10 mouse cellular contexts compared by ENCODE assay signal in the genomic region with DNA sequence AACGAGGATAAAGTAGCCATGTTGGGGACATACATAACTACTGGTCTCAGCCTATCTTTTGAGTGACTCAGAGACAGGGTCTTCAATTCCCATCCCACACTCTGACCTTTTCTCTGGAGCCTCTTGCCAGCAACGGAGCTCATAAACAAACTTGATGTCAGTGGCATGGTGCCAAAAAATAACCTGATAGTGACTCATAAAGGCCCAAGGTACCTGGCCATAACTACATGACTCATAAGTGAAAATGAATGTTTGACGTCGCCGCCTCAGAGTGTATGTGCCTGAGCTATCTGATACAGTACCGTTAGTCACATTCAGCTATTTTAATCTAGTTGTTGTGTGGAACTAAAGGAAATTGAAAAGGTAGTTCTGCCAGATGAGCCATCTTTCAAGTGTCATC. TPM values are rescaled to one million over a fixed set of nuclear protein-coding genes. Genes with fewer than 3 reads are reported as not detected.
DNase-seq lines count a peak whose midpoint lies in the region; ATAC-seq and TF ChIP-seq lines count a peak whose summit lies in the region.
"Had no signal": no experiment of that assay in that cellular context is flagged by ENCODE, and none has a peak within 500 bp of the region (broad histone marks: within the 10 kb centered on the region; RNA-seq: fewer than 3 reads in every experiment).

No protein-coding gene starts in this region.

- TF ChIP-seq EP300 in heart, postnatal 0 days (IDR thresholded peaks at IDR 0.05; ENCODE audit: low read depth) = no peak

- no peak overlapping the region for H3K4me3 ChIP-seq in heart, postnatal 0 days (ENCODE audit: low read depth, low read length)
- no peak overlapping the region for H3K4me3 ChIP-seq in intestine, postnatal 0 days (ENCODE audit: low read depth, low read length)
- H3K4me3 ChIP-seq in forebrain, embryonic 13.5 days = no peak overlapping the region
- H3K4me3 ChIP-seq: neural tube, embryonic 13.5 days had no signal

- ATAC-seq in heart, postnatal 0 days (ENCODE audit: insufficient read depth, low read depth) = no peak
- ATAC-seq in CD4-positive, CD25-positive, alpha-beta regulatory T cell, adult 4 months = peak; percentile 89
- peak; percentile 94 for ATAC-seq in intestine, postnatal 0 days
- no peak for ATAC-seq in megakaryocyte-erythroid progenitor cell, adult 5-6 weeks (replicated peaks; ENCODE audit: low FRiP score, low TSS enrichment, poor library complexity, severe bottlenecking)
- no peak for ATAC-seq in forebrain, embryonic 13.5 days

- H3K27ac ChIP-seq in heart, postnatal 0 days (ENCODE audit: low read depth) = peak overlapping the region; percentile 94
- no peak overlapping the region for H3K27ac ChIP-seq in intestine, postnatal 0 days (ENCODE audit: low read depth, low read length)
- H3K27ac ChIP-seq in forebrain, embryonic 13.5 days = no peak overlapping the region; the same call in 1 of the 2 replicates
- H3K27ac ChIP-seq: neural tube, embryonic 13.5 days had no signal

- H3K9ac ChIP-seq in heart, postnatal 0 days (replicated peaks; ENCODE audit: low read depth, low read length) = no peak overlapping the region
- H3K9ac ChIP-seq in intestine, postnatal 0 days (ENCODE audit: low read depth, low read length) = no peak overlapping the region
- H3K9ac ChIP-seq in forebrain, embryonic 13.5 days = no peak overlapping the region
- H3K9ac ChIP-seq: neural tube, embryonic 13.5 days had no signal

- no peak overlapping the region for H3K4me2 ChIP-seq in heart, postnatal 0 days (ENCODE audit: low read depth, low read length)
- no peak overlapping the region for H3K4me2 ChIP-seq in intestine, postnatal 0 days (replicated peaks; ENCODE audit: low read depth)
- H3K4me2 ChIP-seq in forebrain, embryonic 13.5 days = no peak overlapping the region
- H3K4me2 ChIP-seq: neural tube, embryonic 13.5 days had no signal

- no peaks in the 10 kb centered on the region for H3K9me3 ChIP-seq in heart, postnatal 0 days (replicated peaks; ENCODE audit: control insufficient read depth, low read length)
- H3K9me3 ChIP-seq in intestine, postnatal 0 days (ENCODE audit: control insufficient read depth) = no peaks in the 10 kb centered on the region
- no peaks in the 10 kb centered on the region for H3K9me3 ChIP-seq in forebrain, embryonic 13.5 days (replicated peaks)
- H3K9me3 ChIP-seq: neural tube, embryonic 13.5 days had no signal

- no peaks in the 10 kb centered on the region for H3K36me3 ChIP-seq in heart, postnatal 0 days (replicated peaks; ENCODE audit: control insufficient read depth, insufficient read depth, low read length)
- H3K36me3 ChIP-seq in intestine, postnatal 0 days (ENCODE audit: control insufficient read depth, insufficient read depth) = no peaks in the 10 kb centered on the region
- H3K36me3 ChIP-seq in forebrain, embryonic 13.5 days (ENCODE audit: poor library complexity, severe bottlenecking) = no peaks in the 10 kb centered on the region
- H3K36me3 ChIP-seq: neural tube, embryonic 13.5 days had no signal

- H3K27me3 ChIP-seq in heart, postnatal 0 days (ENCODE audit: control insufficient read depth, insufficient read depth, low read length) = no peaks in the 10 kb centered on the region
- no peaks in the 10 kb centered on the region for H3K27me3 ChIP-seq in intestine, postnatal 0 days (replicated peaks; ENCODE audit: control insufficient read depth, insufficient read depth, low read length)
- H3K27me3 ChIP-seq in forebrain, embryonic 13.5 days = no peaks in the 10 kb centered on the region
- H3K27me3 ChIP-seq: neural tube, embryonic 13.5 days had no signal

- no peak for DNase-seq in heart, postnatal 0 days (ENCODE audit: low spot score)
- no peak for DNase-seq in heart, adult 9 months (ENCODE audit: low spot score in 2 of 2)
- peak; percentile 63 for DNase-seq in 416B (ENCODE audit: low read depth)
- DNase-seq: cerebellum, adult 11 months; thymus, postnatal 25 days had no signal

- TF ChIP-seq CTCF in heart, postnatal 0 days (IDR thresholded peaks at IDR 0.05; ENCODE audit: low read depth) = no peak
- no peak for TF ChIP-seq CTCF in intestine, postnatal 0 days (IDR thresholded peaks at IDR 0.05; ENCODE audit: low read depth)

- H3K4me1 ChIP-seq in heart, postnatal 0 days (ENCODE audit: control insufficient read depth, insufficient read depth) = peaks cover 60% of the 10 kb centered on the region
- peaks cover 7% of the 10 kb centered on the region; the same call in 1 of the 2 replicates for H3K4me1 ChIP-seq in intestine, postnatal 0 days (replicated peaks; ENCODE audit: control insufficient read depth, insufficient read depth, low read length)
- peaks cover 67% of the 10 kb centered on the region for H3K4me1 ChIP-seq in forebrain, embryonic 13.5 days

- WGBS in heart, postnatal 0 days = 43% methylated on average over 6 of the region's 6 CpGs
- 35% methylated on average over 6 of the region's 6 CpGs for WGBS in intestine, postnatal 0 days
- 81% methylated on average over 6 of the region's 6 CpGs for WGBS in forebrain, embryonic 13.5 days

RNA-seq across cellular contexts. Expression of gene Fignl1, which starts 16.9 kb away (rescaled TPM):
- total RNA-seq in heart, postnatal 0 days (2014; rRNA removed; ENCODE audit: low replicate concordance) = 10.8 and 11.4 TPM in 2 replicates
- 11.6 and 12.0 TPM in 2 replicates for polyA plus RNA-seq in heart, postnatal 0 days (2015; fragmentation: Nextera tagmentation; extraction: Ambion mirVana)
- 10 to 100 TPM in 1 of 2 experiments, 1 to 10 TPM in 1; 8.3 to 13.4 TPM for polyA plus RNA-seq in CD4-positive, CD25-positive, alpha-beta regulatory T cell, adult 4 months (2017; shearing (Covaris generic))
- polyA plus RNA-seq in intestine, postnatal 0 days (2015; fragmentation: Nextera tagmentation; extraction: Ambion mirVana) = 8.1 and 8.3 TPM in 2 replicates
- total RNA-seq in megakaryocyte-erythroid progenitor cell, adult 5-6 weeks (2014; fragmentation: Nextera tagmentation) = 59.5 and 80.1 TPM in 2 replicates
- 89.0 and 110 TPM in 2 replicates for total RNA-seq in megakaryocyte-erythroid progenitor cell, adult 5-6 weeks (2017)
- polyA plus RNA-seq in forebrain, embryonic 13.5 days (2015; fragmentation: Nextera tagmentation; extraction: Ambion mirVana) = 51.5 and 55.5 TPM in 2 replicates

Comparison
In these comparisons a context has a peak if more than half of its experiments do, and no peak if none do; other contexts are left out.
1. ATAC-seq: peak in CD4-positive, CD25-positive, alpha-beta regulatory T cell, adult 4 months (single experiment) and intestine, postnatal 0 days (single experiment); none in heart, postnatal 0 days (single experiment), megakaryocyte-erythroid progenitor cell, adult 5-6 weeks (single experiment) and forebrain, embryonic 13.5 days (single experiment).